Mouse (Mus musculus) layer of hippocampus, adult 18-20 months (tissue): ENCODE measurements around the gene Usp47. TPM values are rescaled to one million over a fixed set of nuclear protein-coding genes. Genes with fewer than 3 reads are reported as not detected.

Source experiments
- DNase-seq, 2 experiments: peaks; one replicate each; pipeline ENCODE4 v3.0.0; 2022; ENCODE audit warnings: low spot score in 2 of 2
- total RNA-seq, 2 experiments: library from RNA; stranded (reverse); gene quantifications; 2 replicates each; pipeline ENCODE4 v1.2.3; 2021

Gene Usp47
- total RNA-seq, 2 experiments from 2014 or later: 66.1 to 69.3 TPM

- DNase-seq: no peak
Observed at GRCm38 (mm10) chr7:112149113-112149512, 125.8 kb downstream of the Usp47 start.

DNA sequence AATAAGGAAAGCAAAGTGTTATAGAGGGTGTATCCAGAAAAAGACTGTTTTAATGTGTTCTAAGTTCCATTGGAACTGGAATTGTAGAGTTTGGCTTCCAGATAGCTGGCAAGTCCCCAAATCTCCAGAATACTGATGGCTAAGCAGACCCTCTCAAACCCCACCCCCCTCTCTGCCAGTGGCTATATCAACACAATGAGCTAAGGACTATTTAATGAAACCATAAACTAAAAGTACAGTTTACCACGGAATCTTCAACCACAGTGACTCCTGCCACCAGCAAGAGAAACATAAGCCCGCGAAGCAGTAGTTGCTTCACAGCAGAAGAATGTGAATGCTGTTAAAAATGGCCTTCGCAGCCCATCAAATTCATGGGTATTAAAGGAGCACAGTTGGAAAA, 131.1 kb downstream of the Usp47 start:
- no peak for DNase-seq

DNA sequence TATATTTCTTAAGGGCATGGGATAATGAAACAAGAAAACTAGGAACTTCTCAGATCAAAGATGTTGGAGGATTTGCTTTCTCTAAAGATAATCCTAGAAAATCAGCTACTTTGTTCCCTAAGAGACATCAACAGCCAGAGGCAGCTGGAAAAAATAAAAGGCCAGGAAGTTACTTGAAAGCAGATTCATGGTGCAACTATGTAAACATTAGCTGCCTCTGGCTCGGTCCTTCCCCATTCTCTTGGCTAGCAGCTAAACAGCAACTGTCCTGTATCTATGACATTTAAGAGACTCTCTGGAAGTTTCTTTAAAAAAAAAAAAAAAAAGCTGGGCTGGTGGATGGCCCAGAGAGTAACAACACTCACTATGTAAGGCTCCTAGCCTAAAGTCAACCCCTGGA, 131.9 kb downstream of the Usp47 start:
- no peak for DNase-seq

- DNase-seq: no peak
Observed at GRCm38 (mm10) chr7:112157584-112158315, 134.4 kb downstream of the Usp47 start.

GRCm38 (mm10) chr7:112158316-112158741, 135.0 kb downstream of the Usp47 start:
- no peak for DNase-seq

GRCm38 (mm10) chr7:112158942-112159341, 135.6 kb downstream of the Usp47 start, which contains the start of gene Dkk3:
Gene Dkk3 (minus strand): TSS chr7:112159057.
- DNase-seq: peak in 1 of 2 experiments; percentile 51

DNA sequence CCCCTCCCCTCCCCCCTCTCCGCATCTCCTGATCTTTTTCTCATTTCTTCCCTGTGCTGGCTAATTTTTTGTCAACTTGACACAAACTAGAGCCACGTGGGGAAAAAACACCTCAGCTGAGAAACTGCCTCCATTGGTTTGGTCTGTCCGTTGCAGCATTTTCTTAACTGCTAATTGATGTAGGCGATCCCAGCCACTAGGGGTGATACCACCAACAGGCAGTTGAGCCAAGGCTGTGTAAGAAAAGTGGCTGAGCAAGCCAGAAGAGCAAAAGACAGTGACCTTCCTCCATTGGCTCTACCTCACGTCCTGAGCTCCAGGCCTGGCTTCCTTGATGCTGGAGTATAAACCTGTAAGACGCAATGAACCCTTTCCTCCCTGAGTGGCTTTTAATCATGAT, 136.5 kb downstream of the Usp47 start:
- no peak for DNase-seq

Other genes starting within 250 kb of the Usp47 start
- gene Galnt18, start 243.5 kb upstream of the Usp47 start, total RNA-seq: 10 to 100 TPM; 53.2 to 58.5 TPM
- 100 to 1,000 TPM; 283 to 293 TPM for gene Dkk3, start 135.6 kb downstream of the Usp47 start, total RNA-seq
- 100 to 1,000 TPM; 611 to 639 TPM for gene Mical2, start 202.4 kb downstream of the Usp47 start, total RNA-seq